Mouse (Mus musculus): ENCODE data around the gene Coa3.

DNA sequence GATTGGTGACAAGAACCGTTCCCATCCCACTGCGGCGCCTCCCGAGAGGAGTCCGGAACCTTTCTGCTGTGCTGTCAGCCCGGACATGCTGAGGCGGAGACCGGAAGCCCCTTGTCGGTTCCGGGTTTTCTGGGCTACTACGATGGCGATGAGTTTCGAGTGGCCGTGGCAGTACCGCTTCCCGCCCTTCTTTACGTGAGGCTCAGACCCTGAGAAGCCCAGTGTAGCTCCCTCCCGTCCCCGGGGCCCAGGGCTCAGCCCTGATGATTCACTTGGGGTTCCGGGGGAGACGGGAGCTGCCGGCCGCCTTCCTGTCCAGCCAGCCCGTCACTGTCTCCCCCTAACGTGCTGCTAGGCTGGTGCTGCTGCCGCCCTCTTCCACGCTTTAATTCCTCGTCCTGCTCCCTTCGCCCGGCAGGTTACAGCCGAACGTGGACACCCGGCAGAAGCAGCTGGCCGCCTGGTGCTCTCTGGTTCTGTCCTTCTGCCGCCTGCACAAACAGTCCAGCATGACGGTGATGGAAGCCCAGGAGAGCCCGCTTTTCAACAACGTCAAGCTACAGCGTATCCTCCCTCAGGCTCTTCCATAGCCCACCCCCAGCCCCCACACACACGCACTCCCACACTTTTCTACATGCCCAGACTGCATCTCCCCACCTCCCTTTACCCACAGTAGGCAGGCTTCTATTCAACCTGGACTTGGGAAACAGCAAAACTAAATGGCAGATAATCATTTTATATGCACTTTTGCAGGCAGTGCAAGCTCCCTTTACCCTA is 25.1 kb downstream of the Coa3 start, which contains the start of gene Vps25:
- TF ChIP-seq POLR2A (IDR thresholded peaks at IDR 0.05; ENCODE audit: insufficient read depth, low read depth, low read length) (peak; percentile 96), CTCF (IDR thresholded peaks at IDR 0.05) (peak; percentile 33), EP300 (IDR thresholded peaks at IDR 0.05; ENCODE audit: insufficient read depth, low read depth, low read length) (peak; percentile 67; the same call in 1 of the 2 replicates)

Data from heart, adult 2 months (tissue).